Mouse (Mus musculus) megakaryocyte, embryonic 14.5 days (primary cell): ENCODE results near the gene Ppp3ca.

Experiments used
- FLI1 ChIP-seq: IDR thresholded peaks from 2 replicates; pipeline ENCODE4 v1.6.1; 2012; ENCODE audit warnings: low read length, inconsistent platforms, mixed read lengths
- GATA1 ChIP-seq: IDR thresholded peaks from 3 replicates; pipeline ENCODE4 v1.6.1; 2012; ENCODE audit warnings: mixed read lengths, low read length, inconsistent platforms, borderline replicate concordance

- TF ChIP-seq GATA1 (no peak), FLI1 (no peak)
Measured at GRCm38 (mm10) chr3:136810271-136810670, 140.3 kb downstream of the Ppp3ca start.
